Mouse (Mus musculus) gastrocnemius, adult 18-20 months (tissue): ENCODE measurements at regions not wholly inside any gene's neighbourhood (a gene's known extent, or its start where the extent isn't known, plus 50 kb on each side); places are given as distances from the start of the nearest gene placed in this dataset.

ENCODE experiments used
- DNase-seq: peaks from one replicate; pipeline ENCODE4 v3.0.0; 2021; ENCODE audit warnings: low spot score

- DNase-seq = no peak
Observed at GRCm38 (mm10) chr13:90497573-90497972, 407.6 kb downstream of the Atp6ap1l start.

DNA sequence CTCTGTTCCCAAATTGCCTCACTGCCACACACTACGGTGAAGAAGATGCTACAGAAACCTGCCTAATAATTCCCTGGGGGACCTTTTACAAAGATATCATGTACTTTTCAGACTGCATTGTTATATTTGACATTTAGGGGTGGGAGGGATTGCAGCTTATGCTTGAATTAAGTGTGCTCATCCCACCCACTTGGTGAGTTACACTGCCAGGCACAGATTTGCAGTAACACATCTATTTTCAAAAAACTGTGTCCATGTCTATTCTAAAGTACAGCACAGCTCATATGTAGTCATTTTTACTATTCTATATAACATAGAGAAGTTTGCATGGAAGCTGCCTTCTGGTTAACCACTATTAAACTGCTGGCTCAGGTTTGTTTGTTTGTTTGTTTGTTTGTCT is 404.3 kb upstream of the Xrcc4 start:
- no peak for DNase-seq

- DNase-seq = no peak
Observed at GRCm38 (mm10) chr13:90490991-90491951, 401.9 kb upstream of the Xrcc4 start.

DNA sequence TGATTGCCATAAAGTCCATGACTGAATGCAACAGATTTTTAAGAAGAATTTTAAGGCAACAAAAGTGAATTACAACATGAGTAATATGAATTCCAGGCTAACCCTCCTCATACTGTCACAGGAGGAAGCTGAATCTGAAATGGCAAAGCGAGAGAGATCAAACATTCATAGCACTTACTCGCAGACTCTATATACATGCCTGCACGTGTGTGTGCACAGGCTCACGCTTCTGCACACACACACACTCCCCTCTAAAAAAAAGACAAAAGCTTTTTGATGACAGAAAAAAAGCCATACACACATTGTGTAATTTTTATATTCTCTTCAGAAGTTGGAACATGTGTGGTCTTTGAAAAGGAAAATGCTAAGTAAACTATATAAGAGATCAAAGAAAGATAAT is 391.1 kb upstream of the Xrcc4 start:
- DNase-seq = no peak

GRCm38 (mm10) chr13:90476880-90477279 is 387.5 kb upstream of the Xrcc4 start:
- no peak for DNase-seq

DNA sequence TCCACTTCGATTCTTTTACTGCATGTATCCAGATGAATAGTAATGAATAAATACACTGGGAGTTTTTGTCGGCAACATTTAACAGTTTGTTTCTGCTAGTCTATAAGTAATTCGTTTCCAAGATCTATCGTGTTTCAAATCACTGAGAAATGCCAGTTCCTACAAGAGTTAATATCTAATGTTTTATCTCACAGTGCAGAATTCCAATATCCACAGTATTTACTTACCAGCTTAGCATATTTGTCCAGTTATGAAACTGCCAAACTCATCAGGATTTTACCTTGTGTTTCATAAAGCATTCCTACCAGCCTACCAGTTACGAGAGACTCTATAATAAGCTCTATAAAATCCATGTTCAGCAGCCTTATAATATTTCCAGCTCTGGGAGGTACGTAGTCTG is 385.1 kb upstream of the Xrcc4 start:
- no peak for DNase-seq

GRCm38 (mm10) chr13:90474053-90474452 is 384.6 kb upstream of the Xrcc4 start:
- DNase-seq = no peak

DNA sequence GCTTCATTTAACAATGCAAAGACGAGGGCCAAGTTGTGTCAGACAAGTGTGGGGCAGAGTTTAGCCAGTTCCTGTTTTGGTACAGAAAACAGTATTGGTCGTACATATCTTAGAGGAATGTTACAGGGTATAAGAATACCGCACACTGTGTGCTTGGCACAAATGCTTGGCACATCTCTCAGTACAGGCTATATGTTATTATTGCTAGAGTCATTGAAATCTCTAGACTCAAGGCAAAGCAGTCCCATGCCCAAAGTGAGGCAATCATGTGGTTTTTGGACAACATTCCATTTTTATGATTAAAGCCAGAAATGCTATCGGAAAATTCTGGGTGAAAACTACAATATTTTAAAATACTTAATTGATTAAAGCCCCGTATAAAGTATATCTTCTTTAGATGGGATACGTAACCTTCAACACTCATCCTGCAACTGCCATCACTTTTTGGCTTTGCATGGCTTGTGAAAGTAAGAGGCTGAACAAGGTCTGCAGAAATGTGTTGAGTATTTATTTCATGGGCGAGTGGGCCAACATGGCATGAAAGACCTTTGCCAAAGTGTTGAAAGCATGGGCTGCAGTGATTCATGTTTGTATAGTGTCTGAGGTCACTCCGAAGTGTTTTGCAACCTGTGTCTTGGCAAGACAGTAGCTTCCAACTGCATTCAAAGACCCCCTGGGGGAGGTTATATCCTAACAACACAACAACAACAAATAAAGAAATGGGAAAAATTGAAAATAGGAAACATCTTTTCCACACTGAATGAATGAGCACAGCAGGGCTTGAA is 383.8 kb upstream of the Xrcc4 start:
- peak; percentile 16 for DNase-seq

- DNase-seq = no peak
Observed at GRCm38 (mm10) chr13:90466096-90466495, 376.7 kb upstream of the Xrcc4 start.

DNA sequence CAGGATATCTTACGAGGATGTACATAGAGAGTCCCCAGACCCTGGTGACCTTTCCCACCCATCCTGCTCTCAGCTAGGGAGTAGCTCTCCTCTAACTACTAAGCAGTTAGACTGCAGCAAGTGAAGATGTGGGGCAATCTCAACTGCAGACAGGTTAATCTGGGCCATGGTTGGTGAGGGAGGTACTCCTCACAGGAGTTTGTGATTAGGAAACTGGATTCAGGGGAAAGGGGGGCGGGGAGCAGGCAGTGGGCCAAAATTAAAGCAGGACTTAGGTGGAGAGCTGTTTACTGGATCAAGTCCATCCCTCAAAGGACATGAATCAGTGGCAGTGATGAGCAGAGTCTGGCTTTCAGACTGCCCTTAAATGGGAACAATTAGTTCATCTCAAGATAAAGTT is 374.6 kb upstream of the Xrcc4 start:
- peak; percentile 64 for DNase-seq

- no peak for DNase-seq
Observed at GRCm38 (mm10) chr13:90463381-90463780, 374.0 kb upstream of the Xrcc4 start.

DNA sequence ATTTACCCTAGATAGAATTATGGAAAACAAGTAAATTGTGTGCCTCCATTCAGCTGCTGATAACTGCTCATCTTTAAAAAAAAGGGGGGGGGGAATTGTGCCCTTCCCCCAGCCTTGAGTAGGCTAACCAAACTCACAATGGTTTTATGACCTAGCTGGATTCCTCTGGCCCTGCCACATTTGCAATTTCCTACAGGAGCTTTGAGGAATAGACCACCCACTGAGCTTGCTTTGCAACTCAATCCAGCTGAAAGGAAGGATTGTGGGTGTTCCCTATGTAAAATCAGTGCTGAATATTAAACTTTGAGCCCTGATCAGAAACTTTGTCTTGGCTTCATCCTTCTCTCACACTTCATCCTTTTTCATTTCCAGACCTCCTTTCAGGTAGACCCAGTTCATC is 365.2 kb upstream of the Xrcc4 start:
- no peak for DNase-seq

GRCm38 (mm10) chr13:90426901-90427300 is 337.5 kb upstream of the Xrcc4 start:
- no peak for DNase-seq

DNA sequence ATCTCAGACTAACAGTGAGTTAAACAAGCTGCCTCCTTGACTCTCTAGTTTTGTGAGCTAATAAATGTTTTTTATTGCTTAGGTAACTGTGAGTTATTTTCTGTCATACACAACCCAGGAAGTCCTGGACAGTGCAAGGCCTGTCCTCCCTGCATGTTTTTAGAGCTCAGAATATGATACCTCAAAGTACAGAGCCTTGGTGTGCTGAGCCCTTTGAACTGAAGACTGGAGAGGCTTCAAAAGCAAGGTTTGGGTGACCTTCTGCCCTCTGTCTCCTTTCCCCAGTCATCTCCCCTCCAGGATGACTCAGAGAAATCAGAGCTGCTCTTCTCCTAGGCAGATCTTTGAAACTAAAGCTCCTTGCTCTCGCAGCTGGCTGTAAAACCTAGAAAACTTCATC is 336.0 kb upstream of the Xrcc4 start:
- DNase-seq = no peak

DNA sequence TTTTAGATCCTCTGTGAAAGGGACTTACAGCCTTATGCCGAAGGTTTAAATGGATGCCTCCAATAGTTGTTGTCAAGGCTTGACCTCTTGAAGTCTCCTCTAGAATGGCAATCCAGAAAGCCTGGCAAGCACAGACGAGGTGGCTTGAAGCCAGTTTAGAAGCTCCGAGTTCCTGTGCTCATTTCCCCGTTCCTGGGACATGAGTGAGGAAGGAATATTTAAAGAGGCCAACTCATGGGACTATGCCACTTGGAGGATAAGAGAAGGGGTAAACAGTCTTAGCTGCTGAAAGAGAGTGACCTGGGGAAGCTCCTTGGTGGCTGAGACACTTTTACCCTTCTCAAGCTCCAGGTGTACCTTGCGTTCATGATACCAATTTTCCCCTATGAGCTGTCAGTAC is 335.1 kb upstream of the Xrcc4 start:
- DNase-seq = no peak

- DNase-seq = no peak
Observed at GRCm38 (mm10) chr13:90420966-90421365, 331.6 kb upstream of the Xrcc4 start.

GRCm38 (mm10) chr13:90404392-90404791 is 315.0 kb upstream of the Xrcc4 start:
- no peak for DNase-seq

DNA sequence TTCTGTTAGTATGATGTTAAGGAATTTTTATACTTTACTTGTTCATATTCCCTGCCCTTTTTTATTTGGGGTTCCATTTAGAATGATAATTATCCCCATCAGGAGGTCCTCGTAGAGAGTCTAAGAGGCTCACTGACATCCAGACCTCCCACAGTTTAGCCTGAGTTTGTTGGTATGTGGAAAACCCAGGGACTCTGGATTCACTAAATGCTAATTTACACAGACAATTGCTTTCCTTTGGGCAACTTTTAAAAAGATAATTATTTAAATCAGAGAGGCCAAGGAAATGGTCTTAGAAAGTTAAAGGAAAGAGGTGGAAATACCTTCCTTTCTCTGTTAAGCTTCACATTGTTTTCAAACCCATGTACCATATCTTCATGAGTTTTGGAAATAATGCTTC is 312.7 kb upstream of the Xrcc4 start:
- DNase-seq = no peak

DNA sequence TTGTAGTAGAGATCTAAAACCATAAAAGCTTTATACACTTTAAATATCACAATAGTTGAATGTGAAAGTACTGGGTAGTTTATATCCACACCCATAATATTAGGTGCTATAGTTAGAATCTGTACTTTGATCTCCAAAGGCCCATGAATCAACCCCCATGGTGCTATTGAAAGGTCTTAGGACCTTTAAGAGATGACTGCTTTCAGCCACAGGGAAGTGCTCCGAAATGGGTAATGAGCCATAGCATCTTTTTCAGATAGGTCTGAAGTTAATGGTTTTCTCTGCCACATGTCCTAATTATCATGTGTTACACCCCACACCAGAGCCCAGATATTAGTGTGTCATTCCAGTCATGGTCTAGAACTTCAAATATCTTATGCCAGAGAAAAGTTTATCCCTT is 312.1 kb upstream of the Xrcc4 start:
- no peak for DNase-seq

DNA sequence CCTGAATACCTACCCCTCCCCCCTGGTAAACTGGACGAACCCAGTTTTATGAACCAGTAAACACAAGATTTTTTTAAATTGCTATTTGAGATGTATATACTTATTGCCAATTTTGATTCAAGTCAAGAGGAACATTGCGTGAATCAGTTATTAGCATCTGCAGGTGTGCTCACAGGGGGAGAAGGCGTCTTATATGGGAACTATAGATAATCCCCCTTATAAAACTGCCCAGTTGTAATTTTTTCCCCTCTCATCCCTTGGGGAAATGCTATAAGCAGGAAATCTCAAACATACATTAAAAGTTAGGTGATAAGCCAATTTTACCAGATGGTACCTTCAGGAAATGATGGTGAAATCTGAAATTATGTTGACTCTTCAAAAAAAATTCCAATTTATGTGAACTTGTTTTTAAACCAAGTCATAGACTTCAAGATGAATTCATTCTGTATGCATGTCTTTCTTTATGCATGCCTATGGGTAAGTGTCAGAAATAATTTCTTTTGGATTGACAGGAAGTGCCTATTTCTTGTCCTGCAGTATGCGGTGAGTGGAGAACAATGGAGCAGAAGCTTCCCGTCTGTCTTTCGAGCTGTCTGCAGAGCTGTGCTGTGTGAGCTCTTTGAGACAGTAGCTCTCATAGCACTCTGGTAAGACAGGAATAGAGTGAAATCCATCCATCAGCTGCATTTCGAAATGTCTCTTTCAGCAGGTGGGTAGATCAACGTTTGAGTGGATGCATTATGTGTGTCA is 306.0 kb upstream of the Xrcc4 start:
- DNase-seq = no peak

- peak; percentile 16 for DNase-seq
Observed at GRCm38 (mm10) chr13:90394815-90395241, 305.4 kb upstream of the Xrcc4 start.

DNA sequence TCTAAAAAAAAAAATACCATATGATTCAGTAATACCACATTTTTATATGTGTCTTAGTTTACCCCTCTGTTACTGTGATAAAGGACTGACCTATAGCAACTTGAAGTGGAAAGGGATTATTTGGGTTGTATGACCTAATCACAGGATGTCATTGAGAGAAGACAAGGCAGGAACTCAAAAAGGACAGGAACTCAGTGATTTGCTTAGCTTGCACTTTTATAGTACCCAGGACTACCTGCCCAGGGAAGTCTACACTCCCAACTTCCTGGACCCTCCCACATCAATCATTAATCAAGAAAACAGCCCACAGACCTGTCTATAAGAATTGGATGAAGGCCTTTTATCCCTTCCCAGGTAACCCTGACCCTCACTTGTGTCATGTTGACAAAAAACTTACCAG is 303.0 kb upstream of the Xrcc4 start:
- DNase-seq = no peak
